Mouse (Mus musculus): ENCODE data around the gene Dusp16. TPM values are rescaled to one million over a fixed set of nuclear protein-coding genes. Genes with fewer than 3 reads are reported as not detected.

The Dusp16 gene
- polyA plus RNA-seq, 1 experiment = 16.9 TPM

GRCm38 (mm10) chr6:134723326-134723725, 69.1 kb downstream of the Dusp16 start:
- no peak overlapping the region for H3K27ac ChIP-seq (ENCODE audit: insufficient read depth, low read length)
- no peak for TF ChIP-seq CTCF (IDR thresholded peaks at IDR 0.05; ENCODE audit: borderline replicate concordance, insufficient read depth, low read length)
- TF ChIP-seq POLR2A (IDR thresholded peaks at IDR 0.05; ENCODE audit: low read depth, low read length) = no peak
- no peak overlapping the region for H3K4me3 ChIP-seq (ENCODE audit: insufficient read depth, low read length)
- H3K4me1 ChIP-seq (ENCODE audit: control insufficient read depth, insufficient read depth, low read length) = no peaks in the 10 kb centered on the region

DNA sequence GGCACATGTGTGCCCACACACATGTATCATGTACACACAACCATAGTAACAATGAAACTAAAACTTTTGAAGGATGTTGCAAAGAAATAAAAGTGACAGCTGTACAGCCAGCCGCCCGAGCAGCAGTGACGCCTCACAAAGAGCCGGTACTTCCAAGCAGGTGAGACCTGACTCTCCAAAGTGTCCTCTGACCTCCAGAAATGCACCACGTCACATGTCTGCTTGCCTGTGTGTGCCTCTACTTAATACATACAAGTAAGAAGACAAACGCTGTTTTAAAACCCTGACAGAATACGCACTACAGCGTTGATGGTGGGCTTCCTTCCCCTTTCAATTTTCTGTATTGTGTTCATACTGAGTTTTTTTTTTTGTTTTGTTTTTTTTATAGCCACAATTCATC, 69.5 kb downstream of the Dusp16 start:
- H3K4me1 ChIP-seq (ENCODE audit: control insufficient read depth, insufficient read depth, low read length) = no peaks in the 10 kb centered on the region
- no peak for TF ChIP-seq CTCF (IDR thresholded peaks at IDR 0.05; ENCODE audit: borderline replicate concordance, insufficient read depth, low read length)
- no peak for TF ChIP-seq POLR2A (IDR thresholded peaks at IDR 0.05; ENCODE audit: low read depth, low read length)
- H3K4me3 ChIP-seq (ENCODE audit: insufficient read depth, low read length) = no peak overlapping the region
- H3K27ac ChIP-seq (ENCODE audit: insufficient read depth, low read length) = no peak overlapping the region

DNA sequence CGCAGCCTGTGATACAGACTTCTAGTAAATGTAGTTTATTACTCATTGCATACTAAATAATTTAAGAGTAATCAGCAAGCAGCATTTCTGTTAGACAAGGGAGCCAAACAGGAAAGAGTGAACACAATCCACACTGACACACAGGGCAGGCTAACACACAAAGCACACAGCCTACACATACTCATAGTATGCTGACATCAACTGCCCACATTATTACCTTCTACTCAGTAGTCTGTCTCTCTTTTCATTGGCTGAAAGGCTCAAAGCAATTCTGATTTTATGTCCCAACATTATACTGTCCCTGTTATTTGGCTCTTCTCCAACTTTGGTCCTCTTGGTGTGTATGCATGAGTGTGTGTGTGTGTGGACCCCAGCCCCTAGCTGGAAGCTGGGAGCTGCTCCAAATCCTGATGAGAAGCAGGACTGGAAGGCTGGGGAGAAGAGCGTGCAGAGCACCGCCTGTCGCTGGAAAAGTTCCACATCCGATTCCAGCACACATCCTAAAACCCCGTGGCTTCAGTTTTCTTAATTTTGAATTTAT, 70.6 kb downstream of the Dusp16 start:
- H3K4me3 ChIP-seq (ENCODE audit: insufficient read depth, low read length) = no peak overlapping the region
- H3K27ac ChIP-seq (ENCODE audit: insufficient read depth, low read length) = no peak overlapping the region
- no peak for TF ChIP-seq POLR2A (IDR thresholded peaks at IDR 0.05; ENCODE audit: low read depth, low read length)
- no peak for TF ChIP-seq CTCF (IDR thresholded peaks at IDR 0.05; ENCODE audit: borderline replicate concordance, insufficient read depth, low read length)
- no peaks in the 10 kb centered on the region for H3K4me1 ChIP-seq (ENCODE audit: control insufficient read depth, insufficient read depth, low read length)

- TF ChIP-seq CTCF (IDR thresholded peaks at IDR 0.05; ENCODE audit: borderline replicate concordance, insufficient read depth, low read length) (no peak), POLR2A (IDR thresholded peaks at IDR 0.05; ENCODE audit: low read depth, low read length) (no peak)
- Histone ChIP-seq H3K27ac (ENCODE audit: insufficient read depth, low read length) (no peak overlapping the region), H3K4me1 (ENCODE audit: control insufficient read depth, insufficient read depth, low read length) (no peaks in the 10 kb centered on the region), H3K4me3 (ENCODE audit: insufficient read depth, low read length) (no peak overlapping the region)
Measured at GRCm38 (mm10) chr6:134720150-134720549, 72.3 kb downstream of the Dusp16 start.

DNA sequence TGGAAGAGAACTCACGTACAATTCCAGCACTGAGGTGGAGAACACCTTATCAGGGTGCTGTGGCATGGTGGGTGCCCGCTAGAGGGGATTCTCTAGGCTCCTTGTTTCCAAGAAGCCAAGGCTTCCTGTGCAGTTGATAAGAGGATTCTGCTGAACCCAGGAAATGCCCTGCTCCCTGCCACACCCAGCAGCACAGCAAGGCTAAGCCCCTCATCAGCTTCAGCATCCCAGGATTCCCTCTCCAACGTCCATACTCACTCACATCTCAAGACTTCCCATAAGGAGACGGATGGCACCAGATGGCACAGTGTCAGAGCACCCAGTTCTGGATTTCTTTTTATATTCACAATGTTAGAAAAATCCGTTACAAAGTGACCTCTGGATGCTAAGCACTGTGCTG, 73.3 kb downstream of the Dusp16 start:
- no peaks in the 10 kb centered on the region for H3K4me1 ChIP-seq (ENCODE audit: control insufficient read depth, insufficient read depth, low read length)
- TF ChIP-seq POLR2A (IDR thresholded peaks at IDR 0.05; ENCODE audit: low read depth, low read length) = no peak
- TF ChIP-seq CTCF (IDR thresholded peaks at IDR 0.05; ENCODE audit: borderline replicate concordance, insufficient read depth, low read length) = no peak
- H3K27ac ChIP-seq (ENCODE audit: insufficient read depth, low read length) = no peak overlapping the region
- H3K4me3 ChIP-seq (ENCODE audit: insufficient read depth, low read length) = no peak overlapping the region

DNA sequence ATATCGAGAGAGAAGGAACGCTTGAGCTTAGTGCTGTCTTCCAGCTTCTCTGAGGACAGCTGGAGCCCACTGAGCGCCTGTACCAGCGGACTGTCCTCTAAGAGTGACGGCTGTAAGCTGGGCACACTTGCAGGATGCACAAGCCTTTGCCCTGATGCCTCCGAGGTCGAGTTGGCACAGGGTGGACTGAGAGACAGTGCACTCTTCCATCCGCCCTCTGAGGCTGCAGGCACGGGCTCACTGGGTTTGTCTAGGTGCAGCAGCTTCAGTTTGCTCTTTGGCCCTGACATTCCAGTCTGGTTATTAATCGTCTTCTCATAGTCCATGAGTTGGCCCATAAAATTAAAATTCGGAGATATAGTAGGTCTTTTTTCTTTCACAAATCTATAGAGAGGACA, 73.8 kb downstream of the Dusp16 start:
- Histone ChIP-seq H3K4me3 (ENCODE audit: insufficient read depth, low read length) (no peak overlapping the region), H3K4me1 (ENCODE audit: control insufficient read depth, insufficient read depth, low read length) (no peaks in the 10 kb centered on the region), H3K27ac (ENCODE audit: insufficient read depth, low read length) (no peak overlapping the region)
- TF ChIP-seq CTCF (IDR thresholded peaks at IDR 0.05; ENCODE audit: borderline replicate concordance, insufficient read depth, low read length) (no peak), POLR2A (IDR thresholded peaks at IDR 0.05; ENCODE audit: low read depth, low read length) (no peak)

DNA sequence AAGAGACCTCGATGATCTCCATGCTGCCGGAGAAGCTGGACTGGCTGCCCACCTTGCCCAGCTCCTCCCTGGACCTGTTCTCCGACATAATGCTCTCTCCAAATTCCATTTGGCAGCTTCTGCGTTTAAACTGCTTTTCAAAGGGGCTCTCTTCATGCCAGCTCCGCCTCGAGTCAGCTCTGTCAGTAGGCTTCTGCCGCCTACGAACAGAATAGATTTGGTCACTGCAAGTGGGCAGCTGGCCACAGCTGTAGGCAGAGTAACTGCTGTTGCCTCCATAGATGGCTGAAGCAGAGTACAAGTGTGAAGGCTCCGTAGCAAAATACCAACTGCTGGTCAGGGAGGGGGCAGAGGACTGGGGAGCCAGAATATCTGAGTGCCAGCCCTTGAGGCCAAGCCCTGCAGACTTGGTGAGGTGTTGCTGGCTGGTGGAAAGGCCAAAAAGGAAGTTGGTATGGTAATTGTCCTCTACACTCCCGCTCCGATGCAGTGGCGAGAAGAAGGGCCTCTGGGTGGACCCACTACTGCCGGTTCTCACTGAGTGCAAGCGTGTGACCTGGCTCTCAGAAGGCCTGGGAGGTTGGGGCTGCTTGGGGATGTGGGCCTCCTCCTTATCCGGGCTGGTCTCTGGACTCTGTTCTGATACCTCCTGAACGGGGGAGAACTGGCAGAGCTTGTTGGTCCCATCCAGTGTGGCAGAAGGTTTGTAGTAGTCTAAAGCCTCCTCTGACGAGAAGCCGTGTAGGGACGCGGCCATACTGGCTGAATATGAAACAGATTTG, 74.3 kb downstream of the Dusp16 start:
- Histone ChIP-seq H3K4me1 (ENCODE audit: control insufficient read depth, insufficient read depth, low read length) (no peaks in the 10 kb centered on the region), H3K27ac (ENCODE audit: insufficient read depth, low read length) (no peak overlapping the region), H3K4me3 (ENCODE audit: insufficient read depth, low read length) (no peak overlapping the region)
- no peak for TF ChIP-seq POLR2A (IDR thresholded peaks at IDR 0.05; ENCODE audit: low read depth, low read length)
- no peak for TF ChIP-seq CTCF (IDR thresholded peaks at IDR 0.05; ENCODE audit: borderline replicate concordance, insufficient read depth, low read length)

DNA sequence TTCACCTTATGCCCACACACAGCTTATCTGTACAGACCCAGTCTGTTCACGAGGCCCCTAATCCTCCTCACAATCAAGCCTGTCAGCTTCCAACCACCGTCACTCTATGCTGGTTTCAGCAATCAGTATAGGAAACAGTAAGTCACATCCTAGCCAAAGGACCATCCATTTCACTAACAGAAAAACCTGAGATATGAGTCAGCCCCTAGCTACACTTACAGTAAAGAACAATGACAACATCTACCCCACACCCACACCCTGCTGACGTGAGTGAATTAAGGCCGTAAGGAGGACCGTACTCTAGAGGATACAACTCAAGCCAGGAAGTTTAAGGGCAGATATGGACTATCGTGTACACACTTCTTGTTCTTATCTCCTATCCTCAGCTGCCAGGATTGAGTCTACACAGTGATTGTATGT, 76.2 kb downstream of the Dusp16 start:
- no peak for TF ChIP-seq CTCF (IDR thresholded peaks at IDR 0.05; ENCODE audit: borderline replicate concordance, insufficient read depth, low read length)
- no peak for TF ChIP-seq POLR2A (IDR thresholded peaks at IDR 0.05; ENCODE audit: low read depth, low read length)
- Histone ChIP-seq H3K4me1 (ENCODE audit: control insufficient read depth, insufficient read depth, low read length) (no peaks in the 10 kb centered on the region), H3K27ac (ENCODE audit: insufficient read depth, low read length) (no peak overlapping the region), H3K4me3 (ENCODE audit: insufficient read depth, low read length) (no peak overlapping the region)

DNA sequence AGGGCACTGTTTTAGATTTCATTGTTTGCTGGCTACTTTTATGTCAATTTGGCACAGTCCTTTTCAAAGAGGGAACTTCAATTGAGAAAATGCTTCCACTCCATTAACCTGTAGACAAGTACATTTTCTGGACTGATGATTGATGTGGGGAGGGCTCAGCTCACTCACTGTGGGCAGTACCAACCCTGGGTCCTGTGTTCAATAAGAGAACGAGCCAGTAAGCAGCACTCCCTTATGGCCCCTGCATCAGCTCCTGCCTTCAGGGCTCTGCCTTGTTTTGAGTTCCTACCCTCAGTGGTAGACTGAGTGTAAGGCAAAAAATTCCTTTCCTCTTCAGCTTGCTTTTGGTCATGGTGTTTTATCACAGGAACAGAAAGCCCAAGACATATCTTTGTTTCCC, 78.5 kb downstream of the Dusp16 start:
- no peak overlapping the region for H3K27ac ChIP-seq (ENCODE audit: insufficient read depth, low read length)
- H3K4me3 ChIP-seq (ENCODE audit: insufficient read depth, low read length) = no peak overlapping the region
- TF ChIP-seq POLR2A (IDR thresholded peaks at IDR 0.05; ENCODE audit: low read depth, low read length) (no peak), CTCF (IDR thresholded peaks at IDR 0.05; ENCODE audit: borderline replicate concordance, insufficient read depth, low read length) (no peak)
- no peaks in the 10 kb centered on the region for H3K4me1 ChIP-seq (ENCODE audit: control insufficient read depth, insufficient read depth, low read length)

GRCm38 (mm10) chr6:134713321-134713720, 79.1 kb downstream of the Dusp16 start:
- TF ChIP-seq POLR2A (IDR thresholded peaks at IDR 0.05; ENCODE audit: low read depth, low read length) = no peak
- no peak for TF ChIP-seq CTCF (IDR thresholded peaks at IDR 0.05; ENCODE audit: borderline replicate concordance, insufficient read depth, low read length)
- Histone ChIP-seq H3K4me3 (ENCODE audit: insufficient read depth, low read length) (no peak overlapping the region), H3K27ac (ENCODE audit: insufficient read depth, low read length) (no peak overlapping the region), H3K4me1 (ENCODE audit: control insufficient read depth, insufficient read depth, low read length) (no peaks in the 10 kb centered on the region)

All from embryonic fibroblast, embryonic 13.5 days (primary cell).